Mouse (Mus musculus): Measurements from ENCODE around the gene Zfp280b.
"Not testable (repeated sequence)": the region's sequence is repeated elsewhere in the genome, so short reads cannot be mapped to it uniquely, and the experiment has no call there.

Zfp280b gene

DNA sequence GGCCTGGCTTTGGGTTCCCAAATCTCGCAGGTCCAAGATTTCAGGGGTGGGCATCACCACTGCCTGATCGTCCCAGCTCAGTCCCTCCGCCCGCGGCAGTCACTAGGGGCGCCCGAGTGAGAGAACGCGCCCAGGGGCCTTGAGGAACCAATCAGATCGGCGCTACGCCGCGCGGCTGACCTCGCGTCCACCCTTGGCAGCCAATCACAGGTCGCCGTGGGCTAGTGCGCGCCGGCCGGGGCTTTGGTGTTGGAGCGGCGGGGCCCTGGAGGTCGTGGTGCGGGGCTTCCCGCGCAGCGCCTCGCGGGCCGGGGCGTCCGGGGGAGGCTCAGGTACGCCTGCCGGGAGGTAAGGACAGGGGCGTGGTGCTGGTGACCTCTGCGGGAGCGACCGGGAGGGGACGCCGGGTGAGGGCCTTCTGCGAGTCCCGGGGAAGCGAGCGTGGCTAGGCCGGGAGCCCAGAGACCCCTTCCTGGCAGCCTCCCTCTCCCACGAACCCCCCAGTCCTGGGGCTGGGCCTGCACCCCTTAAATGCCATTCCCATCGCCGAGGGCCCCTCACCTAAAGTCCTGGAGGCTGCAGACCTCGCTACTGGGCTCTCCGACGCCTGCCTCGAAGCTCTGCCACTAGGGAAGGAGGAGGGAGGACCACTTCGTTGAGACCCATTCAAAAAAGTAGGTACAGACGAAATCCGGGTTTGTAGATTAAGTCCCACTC is at the start of gene Zfp280b:
Gene Zfp280b, plus strand, starts transcription at position 249 of the 717 bp plus-strand sequence.
- DNase-seq, result peak; percentile 96

DNA sequence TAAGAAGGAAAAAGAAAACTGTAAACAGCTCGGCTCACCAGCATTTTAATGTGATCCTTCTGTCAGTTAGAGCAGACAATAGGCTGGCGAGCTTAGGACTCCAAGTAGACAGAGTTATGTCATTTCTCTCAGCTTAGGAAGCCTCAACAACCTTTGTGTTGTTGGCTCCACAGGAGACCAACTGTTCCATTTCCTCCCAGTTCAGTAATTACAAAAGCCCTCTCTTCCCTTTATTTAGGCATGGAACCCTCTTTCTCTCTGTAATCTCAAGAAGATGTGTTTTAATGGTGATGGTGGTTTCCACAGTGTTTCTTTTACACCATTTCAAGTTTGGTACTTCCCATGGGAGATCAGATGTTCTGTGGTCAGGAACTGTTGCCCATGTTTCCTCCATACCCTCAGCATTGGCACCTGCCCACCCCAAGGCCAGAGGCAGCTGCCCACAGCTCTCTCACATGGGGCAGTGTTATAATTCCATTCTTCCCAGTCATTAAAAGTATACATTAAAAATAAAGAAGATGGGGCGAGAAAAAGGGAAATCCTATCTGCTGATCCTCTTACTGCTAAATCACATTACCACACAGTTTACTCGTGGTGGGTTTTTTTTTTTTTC is 41.9 kb upstream of the Zfp280b start:
- DNase-seq, result no peak

DNA sequence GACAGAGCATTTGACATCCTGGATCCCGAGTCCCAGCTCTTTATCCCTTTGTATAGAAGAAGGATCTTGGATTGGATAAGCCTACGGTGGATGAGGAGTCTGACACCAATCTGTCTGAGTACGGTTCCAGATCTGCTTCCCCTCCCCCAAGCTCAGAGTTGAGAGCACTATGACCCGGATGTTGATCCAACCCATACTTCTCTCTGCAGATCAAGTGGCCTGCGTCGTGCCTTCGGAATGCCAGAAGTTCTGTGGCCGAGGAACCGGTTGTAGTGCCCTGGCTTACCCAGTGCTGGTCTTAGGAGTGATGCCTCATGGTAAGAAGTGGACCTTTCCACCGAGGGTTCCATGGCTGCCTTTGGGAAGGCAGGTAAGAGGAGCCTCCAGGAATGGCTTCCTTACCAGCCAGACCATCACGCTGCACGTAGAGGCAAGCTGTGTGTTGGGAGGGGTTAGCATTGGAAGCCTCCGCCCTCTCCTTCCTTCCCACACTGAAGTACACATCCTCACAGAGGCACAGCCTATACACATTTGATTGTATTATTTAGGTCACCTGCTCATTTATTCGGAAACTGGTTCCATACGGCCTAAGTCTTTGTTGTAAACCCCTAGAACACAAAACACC is 38.7 kb upstream of the Zfp280b start:
- no peak for DNase-seq

DNA sequence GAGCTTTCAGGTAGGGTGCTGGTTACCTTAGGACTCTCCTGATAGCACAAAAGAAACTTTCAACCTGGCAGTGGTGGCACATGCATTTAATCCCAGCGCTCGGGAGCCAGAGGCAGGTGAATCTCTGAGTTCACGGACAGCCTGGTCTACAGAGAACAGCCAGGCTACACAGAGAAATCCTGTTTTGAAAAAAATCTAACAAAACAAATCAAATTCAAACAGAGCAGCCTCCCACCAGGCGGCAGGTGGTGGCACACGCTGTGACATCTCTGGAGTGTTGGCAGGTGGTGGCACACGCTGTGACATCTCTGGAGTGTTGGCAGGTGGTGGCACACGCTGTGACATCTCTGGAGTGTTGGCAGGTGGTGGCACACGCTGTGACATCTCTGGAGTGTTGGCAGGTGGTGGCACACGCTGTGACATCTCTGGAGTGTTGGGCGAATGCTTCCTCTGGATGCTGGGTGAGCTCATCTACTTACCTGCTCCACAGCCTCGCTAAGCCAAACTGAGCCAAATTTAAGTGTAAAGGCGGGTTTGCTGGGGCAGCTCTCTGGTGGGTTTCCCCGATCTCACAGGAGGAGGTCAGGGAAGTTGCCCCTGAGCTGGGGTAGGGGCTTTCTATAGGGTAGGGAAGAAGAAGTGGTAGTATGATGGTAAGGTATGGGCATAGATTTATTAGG is 37.8 kb upstream of the Zfp280b start:
- not testable (repeated sequence) for DNase-seq

DNA sequence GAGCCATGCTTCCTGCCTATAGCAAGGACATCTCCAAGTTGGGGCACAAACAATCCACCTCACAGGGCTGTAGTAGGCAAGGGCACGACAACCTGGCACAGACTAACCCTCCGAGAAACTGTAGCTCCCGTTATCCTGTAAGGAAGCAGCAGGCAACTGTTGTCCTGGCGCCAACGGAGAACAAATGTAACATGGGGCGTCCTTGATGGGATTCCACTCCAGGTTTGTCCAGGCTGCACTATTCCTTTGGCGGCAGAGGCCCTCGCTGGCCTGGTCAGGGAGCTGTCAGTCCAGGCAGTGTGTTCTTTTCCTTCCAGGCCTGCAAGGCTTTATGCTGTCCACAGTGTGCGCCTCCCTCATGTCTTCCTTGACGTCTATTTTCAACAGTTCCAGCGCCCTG is 37.0 kb upstream of the Zfp280b start:
- DNase-seq, result no peak

DNA sequence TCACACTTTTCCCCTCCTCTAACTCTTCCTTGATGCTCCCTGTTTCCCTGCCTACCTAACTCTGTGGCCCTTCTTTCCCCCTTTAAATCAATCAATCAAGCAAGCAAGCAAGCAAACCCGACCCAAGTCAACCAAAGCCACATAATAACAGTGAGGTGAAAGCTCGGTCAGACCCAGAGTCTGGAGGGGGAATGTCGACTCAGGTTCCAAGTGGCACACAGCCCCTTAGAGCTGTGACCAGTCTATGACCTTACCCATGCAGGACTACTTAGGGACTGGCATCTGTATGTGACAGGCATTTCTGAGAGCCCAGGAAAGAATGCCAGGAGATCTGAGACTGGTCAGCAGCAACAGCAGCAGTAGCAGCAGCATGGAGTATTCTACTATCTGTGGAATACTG is 36.1 kb upstream of the Zfp280b start:
- no peak for DNase-seq

DNA sequence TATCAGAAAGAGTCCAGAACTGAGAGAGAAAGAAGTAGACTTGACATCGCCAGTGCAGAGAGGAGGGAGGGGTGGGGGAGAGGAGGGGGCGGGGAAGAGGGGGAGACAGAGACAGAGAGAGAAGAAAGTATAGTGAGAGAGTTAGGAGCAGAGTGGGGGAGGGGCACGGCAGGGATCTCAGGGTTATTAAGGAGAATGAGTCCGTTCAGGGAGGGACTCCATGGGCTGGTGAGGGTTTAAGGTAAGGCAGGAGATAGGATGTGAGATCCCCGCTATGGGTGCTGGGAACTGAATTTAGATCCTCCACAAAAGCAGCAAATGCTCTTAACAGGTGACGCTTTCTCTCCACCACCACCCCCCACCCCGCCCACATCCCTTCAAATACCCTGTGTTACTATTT is 31.3 kb upstream of the Zfp280b start:
- no peak for DNase-seq

DNA sequence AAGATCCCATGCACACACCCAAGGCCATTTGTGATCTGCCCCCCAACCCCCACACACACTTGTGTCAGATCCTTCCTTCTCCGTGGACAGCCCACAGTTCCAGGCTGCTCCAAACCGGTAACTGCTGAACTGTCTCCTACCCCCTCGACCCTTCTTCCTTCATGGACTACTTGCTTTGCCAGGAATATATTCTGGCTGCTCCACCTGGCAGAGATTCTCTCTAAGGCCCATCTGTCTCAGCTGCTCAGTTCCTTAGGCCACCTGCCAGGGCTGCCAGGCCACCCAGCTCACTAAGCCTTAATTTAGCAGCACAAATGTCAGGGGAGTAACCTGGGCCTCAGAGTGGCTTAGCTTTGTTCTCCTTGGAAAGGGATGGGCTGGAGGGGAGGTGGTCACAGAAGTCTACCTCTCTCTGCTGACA is 30.3 kb upstream of the Zfp280b start:
- DNase-seq, result no peak

DNA sequence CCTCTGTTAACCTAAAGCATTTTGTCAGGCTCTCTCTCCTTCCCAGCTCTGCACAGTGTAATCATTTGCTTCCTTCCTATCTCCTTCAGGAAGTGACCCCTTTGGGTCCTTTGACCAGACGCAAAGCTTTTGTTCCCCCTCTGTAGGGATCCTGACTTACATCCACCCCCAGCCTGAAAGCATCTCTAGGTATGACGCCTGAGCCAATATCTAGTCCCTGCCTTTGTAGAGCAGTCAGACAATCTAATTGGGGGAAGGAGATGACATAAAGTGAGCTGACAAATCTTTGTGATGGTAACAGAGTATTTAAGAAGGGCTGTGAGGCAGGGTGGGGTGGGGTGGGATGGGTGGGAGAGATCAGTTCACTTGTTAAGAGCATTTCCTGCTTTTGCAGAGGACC is 29.8 kb upstream of the Zfp280b start:
- DNase-seq, result no peak

DNA sequence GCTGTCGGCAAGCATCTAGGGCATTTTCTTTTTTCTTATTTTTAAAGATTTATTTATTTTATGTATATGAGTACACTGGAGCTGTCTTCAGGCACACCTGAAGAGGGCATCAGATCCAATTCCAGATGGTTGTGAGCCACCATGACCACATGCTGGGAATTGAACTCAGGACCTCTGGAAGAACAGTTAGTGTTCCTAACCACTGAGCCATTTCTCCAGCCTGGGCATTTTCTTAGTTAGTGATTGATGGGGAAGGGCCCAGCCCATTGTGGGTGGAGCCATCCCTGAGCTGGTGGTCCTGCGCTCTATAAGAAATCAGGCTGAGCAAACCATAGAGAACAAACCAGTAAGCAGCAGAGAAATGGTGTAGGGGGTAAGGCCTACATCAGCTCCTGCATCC is 29.2 kb upstream of the Zfp280b start:
- no peak for DNase-seq

DNA sequence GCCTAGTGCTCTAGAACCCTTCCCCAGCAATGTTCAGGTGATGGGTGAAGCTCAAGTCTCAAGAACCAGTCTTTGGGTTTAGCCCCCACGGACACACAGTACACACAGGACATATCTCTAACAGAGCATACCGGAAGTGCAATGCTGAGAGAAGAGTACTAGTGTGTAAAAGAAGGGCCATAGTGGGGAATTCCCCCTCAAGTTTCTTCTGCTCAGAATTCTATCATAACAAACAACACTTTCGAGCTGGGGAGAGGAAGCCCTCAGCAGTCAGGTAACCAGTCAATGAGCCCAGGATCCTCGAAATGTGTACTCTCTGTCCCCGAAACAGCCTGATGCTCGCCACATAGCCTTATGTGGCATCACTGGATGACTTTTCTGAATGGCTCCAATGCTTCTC is 26.1 kb upstream of the Zfp280b start:
- DNase-seq, result no peak

DNA sequence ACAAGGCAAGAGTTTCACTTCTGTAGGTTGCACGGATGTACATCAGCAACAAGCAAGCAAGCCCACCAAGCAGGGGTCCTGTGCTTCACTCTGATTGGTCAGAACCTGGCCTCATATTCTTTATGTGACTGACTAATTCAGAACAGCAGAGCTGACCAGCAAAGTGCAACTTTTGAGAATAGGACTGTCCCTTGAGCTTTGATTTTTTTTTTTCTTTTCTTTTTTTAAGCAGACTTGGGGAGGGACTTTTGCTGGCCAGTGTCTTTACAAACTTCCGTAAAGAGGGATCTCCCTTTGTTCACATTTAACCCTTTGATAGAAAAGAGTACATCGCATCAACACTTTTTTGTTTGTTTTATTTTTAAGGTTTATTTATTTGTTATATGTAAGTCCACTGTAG is 22.6 kb upstream of the Zfp280b start:
- no peak for DNase-seq

DNA sequence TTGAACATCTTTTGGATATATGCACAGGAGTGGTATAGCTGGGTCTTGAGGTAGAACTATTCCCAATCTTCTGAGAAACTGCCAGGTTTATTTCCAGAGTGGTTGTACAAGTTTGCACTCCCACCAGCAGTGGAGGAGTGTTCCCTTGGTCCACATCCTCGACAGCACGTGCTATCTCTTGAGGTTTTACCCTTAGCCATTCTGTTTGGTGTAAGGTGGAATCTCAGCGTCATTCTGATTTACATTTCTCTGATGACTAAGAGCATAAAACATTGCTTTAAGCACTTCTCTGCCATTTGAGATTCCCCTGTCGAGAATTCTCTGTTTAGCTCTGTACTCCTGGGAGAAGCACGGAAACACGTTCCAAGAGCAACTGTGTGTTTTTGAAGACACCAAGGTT is 19.5 kb upstream of the Zfp280b start:
- DNase-seq, result no peak

DNA sequence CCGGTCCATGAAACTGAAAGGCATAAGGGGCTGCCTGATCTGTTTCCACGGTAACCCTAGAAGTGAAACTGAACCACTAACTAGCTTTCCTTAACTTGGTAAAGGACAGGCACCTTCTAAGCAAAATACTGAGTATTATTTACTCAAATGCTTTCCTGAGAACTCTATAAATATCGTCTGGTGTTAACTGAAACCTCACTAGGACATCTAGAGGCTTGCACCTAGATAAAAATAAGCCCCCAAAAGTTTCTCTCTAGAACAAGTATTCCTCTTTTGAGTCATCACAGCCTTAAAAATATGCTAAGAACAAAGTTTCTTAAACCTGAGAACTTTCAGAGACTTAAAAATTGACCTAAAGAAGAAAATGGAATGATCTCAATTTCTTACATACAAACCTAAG is 15.6 kb upstream of the Zfp280b start:
- no peak for DNase-seq

DNA sequence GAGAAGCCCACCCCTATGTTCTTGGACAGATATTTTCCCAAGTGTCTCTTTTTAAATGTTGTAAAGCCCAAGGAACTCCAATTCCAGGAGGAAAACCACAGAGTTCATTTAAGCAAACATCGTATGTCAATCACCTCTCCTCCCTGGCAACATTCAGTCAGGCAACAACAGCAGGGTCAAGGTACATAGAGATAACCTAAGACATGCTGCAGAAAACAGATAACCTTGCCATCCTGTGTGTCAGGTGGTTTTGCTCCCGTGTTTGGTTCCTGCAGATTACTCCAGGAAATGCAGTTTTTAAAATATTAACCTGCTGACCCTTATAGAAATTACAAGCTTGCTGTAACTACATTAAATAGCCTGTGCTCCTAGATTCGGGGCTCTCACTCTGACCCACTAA is 10.7 kb upstream of the Zfp280b start:
- DNase-seq, result no peak

DNA sequence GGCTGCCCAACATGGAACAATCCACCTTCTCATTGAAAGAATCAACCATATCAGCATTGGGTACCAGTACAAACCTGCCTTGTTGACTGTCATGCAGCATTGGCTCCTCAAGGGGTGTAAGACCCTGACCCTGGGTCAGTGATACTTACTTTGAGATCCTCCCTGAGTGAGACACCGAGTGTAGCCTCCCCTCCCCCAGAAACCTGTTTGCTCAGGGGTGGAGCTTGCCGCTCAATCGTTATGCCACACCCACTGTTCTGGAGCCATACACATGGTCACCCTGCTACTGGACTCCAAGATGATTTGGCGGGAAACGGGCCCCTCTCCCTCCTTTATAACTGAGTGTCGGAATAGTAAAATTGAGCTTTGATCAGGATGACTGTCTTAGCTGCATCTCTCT is 8.5 kb upstream of the Zfp280b start:
- no peak for DNase-seq

DNA sequence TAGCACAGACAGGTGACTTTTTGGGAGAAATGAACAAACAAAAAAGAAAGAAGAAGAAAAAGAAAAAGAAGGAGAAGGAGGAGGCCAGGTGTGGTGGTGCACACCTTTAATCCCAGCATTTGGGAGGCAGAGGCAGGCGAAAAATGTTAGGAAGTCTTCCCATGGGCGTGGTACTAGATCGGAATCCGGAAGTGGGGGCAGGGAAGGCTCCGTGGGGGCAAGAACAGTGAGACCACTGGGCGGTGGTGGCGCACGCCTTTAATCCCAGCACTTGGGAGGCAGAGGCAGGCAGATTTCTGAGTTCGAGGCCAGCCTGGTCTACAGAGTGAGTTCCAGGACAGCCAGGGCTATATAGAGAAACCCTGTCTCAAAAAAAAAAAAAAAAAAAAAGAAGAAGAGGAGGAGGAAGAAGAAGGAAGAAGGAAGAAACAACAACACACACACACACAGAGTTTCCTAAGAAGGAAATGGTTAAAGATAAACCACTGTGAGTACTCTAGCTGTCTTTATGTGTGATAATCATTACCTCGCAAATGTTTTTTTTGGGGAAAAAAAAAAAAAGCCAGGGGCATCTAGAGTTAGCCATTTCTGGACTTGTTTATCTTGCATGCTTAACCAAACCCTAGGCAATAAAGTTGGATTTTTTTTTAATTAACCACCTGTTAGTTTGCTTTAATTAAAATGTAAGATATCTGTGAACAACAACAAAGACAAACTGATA is 6.8 kb upstream of the Zfp280b start:
- no peak for DNase-seq

DNA sequence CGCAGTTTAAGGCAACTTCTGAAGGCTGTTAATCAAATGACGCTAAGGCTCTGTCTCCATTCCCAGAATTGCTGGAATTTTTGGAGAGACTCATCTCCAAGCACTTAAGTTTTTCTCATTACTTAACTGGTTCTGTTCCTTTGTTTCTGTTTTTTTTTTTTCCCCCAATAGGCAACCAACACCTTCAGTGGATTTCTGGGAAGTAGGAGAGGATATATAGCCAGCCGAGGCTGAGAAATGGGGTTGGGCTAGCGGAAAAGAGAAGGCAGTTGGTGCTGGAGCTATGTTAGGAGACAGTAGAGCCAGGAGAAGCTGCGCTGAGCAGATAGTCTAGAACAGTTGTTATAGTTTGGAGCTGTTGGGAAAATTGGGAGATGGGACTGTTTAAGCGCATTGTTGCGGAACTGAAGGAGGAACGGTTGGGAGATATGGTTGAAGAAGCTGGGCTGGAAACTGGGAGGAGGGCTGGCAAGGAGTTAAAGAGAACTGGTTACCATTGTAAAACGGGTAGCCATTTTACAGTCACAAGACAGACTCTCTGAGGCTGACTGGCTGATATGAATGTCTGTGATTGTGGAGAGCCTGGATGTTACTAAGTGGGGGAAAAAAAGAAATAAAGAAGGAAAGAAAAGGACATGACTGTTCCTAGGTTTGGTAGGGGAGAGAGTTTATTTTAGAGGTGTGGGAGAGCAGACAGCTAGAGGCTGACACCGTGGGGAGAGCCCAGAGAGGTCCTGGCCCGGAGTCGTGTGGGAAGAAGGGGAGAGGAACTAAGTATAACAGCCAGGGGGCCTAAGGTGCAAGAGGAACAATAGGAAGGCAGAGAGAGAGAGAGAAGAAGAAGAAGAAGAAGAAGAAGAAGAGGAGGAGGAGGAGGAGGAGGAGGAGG is 5.1 kb upstream of the Zfp280b start:
- no peak for DNase-seq

DNA sequence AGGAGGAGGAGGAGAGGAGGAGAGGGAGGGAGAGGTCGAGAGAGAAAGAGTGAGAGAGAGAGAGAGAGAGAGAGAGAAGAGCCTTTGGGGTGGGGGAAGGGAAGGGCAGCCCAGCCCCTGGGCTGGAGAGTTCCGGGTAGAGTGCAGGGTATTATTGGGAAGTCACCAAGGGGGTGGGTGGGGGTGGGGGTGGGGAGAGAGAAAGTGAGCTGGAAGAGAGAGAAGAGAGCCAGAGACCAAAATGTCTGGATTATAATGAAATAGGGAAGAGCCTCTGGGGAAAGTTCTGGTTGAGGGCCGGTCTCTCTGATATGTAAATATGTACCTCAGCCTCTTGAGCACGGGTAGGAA is 4.5 kb upstream of the Zfp280b start:
- DNase-seq, result no peak

DNA sequence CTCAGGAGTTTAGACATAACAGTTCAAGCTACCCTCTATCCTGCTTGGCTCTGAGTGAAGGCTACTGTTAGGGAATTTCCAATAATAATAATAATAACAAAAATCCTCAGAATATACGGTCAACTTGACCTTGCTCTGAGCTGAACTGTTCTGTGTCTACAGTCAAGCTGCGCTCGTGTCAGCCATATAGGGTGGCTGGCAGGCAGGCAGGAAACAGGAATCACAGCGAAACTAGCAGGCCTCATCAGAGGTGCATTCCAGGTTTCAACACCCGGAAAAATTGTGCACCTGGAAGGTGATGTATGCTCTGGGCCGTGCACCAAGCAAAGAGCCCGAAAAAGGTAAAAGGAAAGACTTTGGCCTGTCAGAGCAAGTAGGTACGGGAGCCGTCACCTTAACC is 4.1 kb upstream of the Zfp280b start:
- no peak for DNase-seq

DNA sequence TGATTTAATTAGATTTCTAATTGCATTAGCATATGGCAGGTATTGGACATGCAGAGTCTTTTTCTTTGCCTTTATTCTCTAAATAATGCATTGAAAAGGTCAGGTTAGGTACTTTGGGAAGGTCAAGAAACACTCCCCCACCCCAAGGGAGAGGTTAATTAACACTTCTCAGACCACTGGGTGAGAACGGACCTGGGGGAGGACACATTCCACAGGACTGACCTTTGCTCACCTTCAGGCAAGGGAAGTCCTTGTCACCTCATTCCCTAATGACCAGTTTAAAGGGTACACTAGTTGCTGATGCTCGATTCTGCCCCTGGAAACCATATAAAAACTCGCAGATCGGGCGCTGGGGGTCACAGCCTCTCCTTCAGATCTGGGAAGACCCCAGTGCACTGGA is 3.2 kb upstream of the Zfp280b start:
- no peak for DNase-seq

DNA sequence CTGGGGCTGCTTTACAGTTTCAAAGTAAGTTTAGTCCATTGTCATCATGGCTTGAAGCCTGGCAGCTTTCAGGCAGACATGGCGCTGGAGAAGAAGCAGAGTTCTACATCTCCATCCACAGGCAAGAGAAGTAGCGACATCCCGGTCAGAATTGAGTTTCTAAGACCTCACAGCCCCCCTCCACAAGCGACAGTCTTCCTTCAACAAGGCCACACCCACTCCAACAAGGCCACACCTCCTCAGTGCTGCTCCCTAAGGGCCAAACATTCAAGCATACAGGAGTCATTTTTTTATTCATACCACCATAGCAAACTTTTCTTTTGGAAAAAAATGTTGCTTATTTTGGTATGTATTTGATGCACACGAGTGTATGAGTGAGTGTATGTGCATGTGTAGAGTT is 2.0 kb upstream of the Zfp280b start:
- no peak for DNase-seq

All from lung, postnatal 14 days (tissue).